Mouse (Mus musculus) activated CD4-positive, CD25-positive, alpha-beta regulatory T cell, adult 4 months (primary cell): Measurements from ENCODE around the gene Tnfrsf25. TPM values are rescaled to one million over a fixed set of nuclear protein-coding genes. Genes with fewer than 3 reads are reported as not detected.

Experiments
- ATAC-seq: one replicate; pipeline ENCODE4 v1.8.0; 2017
- polyA plus RNA-seq, 2 experiments: library from polyadenylated mRNA; unstranded; fragments of 100-300 nt; shearing (Covaris generic); gene quantifications; one replicate each; pipeline ENCODE4 v1.2.1; 2017

Tnfrsf25 gene
- 100 to 1,000 TPM; 132 to 150 TPM for polyA plus RNA-seq

GRCm38 (mm10) chr4:152115921-152116612, at the start of gene Tnfrsf25:
Gene Tnfrsf25 (plus strand): TSS chr4:152115934.
- ATAC-seq: peak; percentile 44

DNA sequence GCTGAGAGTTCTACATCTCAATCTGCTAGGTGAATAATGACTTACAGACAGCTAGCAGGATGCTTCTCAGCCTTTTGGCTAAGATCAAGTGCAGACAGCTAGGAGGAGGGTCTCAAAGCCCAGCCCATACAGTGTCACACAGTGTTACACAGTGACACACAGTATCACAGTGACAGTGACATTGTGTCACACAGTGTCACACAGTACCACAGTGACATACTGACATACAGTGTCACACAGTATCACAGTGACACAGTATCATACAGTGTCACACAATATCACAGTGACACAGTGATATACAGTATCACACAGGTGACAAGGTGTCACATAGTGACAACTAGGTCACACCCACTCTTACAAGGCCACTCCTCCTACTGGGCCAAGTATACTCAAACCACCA, 48.5 kb upstream of the Tnfrsf25 start:
- no peak for ATAC-seq

DNA sequence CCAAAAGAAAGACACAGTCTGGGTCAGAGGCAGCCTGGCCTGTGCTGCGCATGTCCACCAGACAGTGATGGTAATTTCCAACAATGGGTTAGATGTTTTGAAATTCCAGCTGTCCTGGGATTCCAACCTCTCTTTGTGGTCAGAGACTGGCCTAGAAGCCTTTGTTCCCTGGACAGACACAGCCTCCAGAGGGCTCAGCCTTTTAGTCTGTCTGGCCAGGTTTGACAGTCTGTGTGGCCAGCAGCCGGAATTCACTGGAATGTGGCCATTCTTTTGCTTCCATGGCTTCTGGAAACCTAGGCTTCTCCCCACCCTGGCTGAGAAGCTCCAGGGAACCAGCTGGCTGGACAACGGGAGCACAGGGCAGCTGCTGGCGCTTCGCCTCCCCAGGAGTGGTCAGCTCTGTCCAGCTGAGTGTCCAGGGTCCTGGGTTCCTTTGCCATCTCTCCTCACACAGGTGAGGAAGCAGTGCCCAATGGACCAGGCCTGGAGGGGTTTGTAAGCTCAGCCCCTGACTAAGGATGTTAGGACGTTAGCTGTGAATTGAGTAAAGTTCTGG, 47.5 kb upstream of the Tnfrsf25 start:
- no peak for ATAC-seq

- no peak for ATAC-seq
Measured at GRCm38 (mm10) chr4:152069245-152069644, 46.5 kb upstream of the Tnfrsf25 start.

- no peak for ATAC-seq
Measured at GRCm38 (mm10) chr4:152070494-152071396, 45.0 kb upstream of the Tnfrsf25 start.

GRCm38 (mm10) chr4:152072121-152072601, 43.6 kb upstream of the Tnfrsf25 start, which contains the start of gene Plekhg5:
Gene Plekhg5 (plus strand): TSS chr4:152072498.
- no peak for ATAC-seq

DNA sequence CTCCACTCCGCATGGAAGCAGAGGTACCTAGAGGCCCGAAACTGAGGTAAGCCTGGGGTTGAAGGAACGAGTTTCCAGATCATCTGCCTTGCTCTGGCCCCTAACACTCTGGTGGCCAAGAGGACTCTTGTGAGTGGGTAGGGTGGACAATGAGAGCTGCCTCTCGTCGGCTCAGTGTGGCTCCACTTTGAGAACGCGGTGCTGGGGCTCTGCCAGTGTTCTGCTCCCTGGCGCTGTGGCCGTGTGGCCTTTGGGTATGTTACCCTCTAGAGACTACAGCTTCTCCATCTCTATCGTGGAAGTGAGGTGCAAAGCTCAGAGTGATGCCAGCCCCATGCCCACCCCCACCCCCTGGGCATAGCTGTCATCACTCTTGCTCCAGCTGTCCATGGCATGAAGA, 43.1 kb upstream of the Tnfrsf25 start:
- no peak for ATAC-seq

DNA sequence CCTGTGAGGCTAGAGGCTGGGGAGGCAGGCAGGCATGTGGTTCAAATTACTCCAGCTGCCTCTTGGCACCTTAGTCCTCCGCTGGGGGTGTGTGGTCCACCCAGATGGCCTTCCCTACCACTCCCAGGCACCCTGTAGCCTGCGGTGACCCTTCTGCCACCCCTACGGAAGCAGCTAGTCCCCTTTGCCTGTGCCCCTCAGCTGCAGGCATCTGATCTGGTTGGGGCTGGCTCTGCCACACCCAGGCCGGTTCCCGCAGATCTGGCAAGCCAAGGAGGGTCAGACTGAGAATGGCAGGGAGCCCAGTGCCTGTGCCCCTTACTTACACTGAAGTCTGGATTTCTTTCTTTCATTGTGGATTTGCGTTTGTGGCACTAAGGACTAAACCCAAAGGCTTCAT, 42.0 kb upstream of the Tnfrsf25 start:
- ATAC-seq: no peak

DNA sequence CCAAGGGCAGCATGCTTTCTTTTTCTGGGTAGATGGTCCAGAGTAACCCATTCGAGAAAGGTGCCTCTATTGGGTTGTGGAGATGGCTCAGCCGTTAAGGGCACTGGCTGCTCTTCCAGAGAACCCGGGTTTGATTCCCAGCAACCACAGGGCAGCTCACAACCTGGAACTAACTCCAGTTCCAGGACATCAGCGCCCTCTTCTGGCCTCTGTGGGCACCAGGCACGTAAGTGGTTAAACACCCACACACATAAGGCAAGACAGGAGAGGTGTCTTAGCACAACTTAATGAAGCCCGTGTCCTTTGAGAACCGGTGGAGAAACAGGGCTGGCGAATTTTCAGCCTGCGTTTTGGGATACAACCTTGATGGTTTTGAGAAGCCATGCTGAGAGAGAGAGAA, 41.2 kb upstream of the Tnfrsf25 start:
- ATAC-seq: no peak

GRCm38 (mm10) chr4:152077191-152077590, 38.5 kb upstream of the Tnfrsf25 start:
- no peak for ATAC-seq

DNA sequence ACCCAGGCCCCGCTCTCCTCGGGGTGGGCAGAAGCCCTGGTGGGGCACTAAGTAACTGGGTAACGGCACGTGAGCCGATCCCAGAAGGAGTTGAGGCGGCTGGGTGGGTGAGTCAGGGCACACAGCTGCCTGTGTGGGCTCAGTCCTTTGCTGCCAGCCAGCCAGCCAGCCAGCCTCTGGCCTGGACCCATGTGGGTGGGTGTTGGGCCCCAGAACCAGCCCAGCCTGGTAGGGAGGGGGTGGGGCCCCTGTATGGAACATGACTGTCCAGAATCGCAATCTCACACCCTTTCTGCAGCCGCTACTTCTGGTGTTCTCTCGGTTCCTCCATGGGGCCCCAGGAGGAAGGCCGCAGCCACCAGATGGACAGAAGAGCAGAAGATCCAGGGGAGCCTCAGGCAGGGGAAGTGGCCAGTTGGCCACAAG, 37.6 kb upstream of the Tnfrsf25 start:
- ATAC-seq: no peak

DNA sequence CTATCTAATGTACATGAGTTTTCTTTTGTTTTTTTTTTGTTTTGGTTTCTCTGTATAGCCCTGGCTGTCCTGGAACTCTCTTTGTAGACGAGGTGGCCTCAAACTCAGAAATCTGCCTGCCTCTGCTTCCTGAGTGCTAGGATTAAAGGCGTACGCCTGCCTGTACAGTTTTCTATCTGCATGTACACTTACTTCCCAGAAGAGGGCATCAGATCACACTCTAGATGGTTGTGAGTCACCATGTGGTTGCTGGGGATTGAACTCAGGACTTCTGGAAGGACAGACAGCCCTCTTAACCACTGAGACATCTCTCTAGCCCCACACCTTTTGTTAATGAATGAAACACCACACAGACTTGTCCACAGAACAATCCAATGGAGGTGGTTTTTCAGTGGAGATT, 36.5 kb upstream of the Tnfrsf25 start:
- ATAC-seq: no peak

GRCm38 (mm10) chr4:152079931-152080330, 35.8 kb upstream of the Tnfrsf25 start:
- ATAC-seq: no peak

GRCm38 (mm10) chr4:152083611-152084220, 32.0 kb upstream of the Tnfrsf25 start:
- ATAC-seq: no peak

DNA sequence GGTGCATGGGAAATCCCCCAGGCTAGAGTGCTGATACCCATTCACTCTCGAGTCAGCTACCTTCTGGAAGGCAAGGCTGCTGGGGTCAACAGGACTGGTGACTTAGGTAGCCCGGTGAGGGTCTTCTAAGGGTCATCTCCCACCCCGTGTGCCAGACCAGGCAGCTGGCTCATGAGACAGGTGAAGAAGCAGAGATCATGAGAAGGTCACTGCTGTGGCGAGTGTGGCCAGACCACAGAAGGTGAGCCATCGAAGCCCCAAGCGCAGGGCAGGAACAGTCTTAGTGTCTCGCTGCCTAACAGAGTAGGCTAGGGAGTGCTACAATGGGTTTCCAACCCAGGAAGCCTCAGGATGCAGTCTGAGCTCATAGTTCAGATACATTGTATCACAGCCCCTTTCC, 31.1 kb upstream of the Tnfrsf25 start:
- ATAC-seq: no peak

DNA sequence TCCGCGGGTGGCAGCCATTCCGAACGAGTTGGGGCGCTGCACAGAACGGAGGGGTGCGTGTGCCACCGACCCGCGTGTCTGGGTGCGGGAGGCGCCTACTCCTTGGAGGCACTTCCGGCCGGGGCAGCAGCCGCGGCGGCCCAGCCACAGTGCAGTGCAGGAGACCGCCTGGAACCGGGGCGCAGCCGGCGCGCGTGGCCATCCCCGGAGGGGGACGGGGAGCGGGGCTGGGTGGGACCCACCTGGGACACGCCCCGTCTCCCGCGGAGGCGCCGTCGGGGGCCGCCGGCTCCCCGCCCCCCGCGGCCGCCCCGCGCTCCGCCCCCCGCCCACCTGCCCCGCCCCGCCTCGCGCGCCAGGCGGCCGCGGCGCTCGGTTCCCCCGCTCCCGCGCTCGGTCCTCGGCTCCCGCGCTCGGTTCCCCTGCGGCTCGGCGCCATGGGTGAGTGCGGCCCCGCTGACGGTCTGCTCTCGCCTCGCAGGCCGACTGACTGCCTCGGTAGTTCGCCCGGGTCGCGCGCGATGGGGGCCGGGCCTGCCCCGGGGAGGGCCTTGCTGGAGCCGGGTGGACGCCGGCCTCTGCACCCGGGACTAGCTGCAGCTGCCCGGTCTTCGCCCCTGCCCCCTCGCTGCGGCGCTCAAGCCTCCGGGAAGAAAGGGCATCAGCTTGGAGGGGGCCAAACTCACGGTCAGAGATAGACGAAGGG, 29.1 kb upstream of the Tnfrsf25 start:
- ATAC-seq: peak; percentile 83

- ATAC-seq: no peak
Measured at GRCm38 (mm10) chr4:152087211-152088081, 28.3 kb upstream of the Tnfrsf25 start.

DNA sequence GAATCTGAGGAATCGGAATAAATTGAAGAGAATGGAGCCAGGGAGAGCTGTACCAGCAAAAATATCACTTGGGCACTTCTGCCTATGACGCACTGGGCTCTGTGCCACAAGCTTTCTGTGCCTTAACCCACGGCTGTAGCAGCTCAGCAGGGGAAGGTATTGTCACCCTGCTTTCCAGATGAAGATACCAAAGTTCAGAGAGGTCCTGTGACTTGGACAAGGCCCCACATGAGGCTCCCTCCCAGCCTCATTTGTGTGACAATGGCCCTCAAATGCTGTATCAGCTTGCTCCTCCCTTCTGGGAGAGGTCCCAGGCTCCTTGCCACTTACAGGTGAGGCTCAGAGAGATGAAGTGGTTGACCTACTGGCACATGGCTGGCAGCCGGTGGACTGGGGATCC, 27.6 kb upstream of the Tnfrsf25 start:
- no peak for ATAC-seq

GRCm38 (mm10) chr4:152088556-152089120, 27.1 kb upstream of the Tnfrsf25 start:
- ATAC-seq: no peak

DNA sequence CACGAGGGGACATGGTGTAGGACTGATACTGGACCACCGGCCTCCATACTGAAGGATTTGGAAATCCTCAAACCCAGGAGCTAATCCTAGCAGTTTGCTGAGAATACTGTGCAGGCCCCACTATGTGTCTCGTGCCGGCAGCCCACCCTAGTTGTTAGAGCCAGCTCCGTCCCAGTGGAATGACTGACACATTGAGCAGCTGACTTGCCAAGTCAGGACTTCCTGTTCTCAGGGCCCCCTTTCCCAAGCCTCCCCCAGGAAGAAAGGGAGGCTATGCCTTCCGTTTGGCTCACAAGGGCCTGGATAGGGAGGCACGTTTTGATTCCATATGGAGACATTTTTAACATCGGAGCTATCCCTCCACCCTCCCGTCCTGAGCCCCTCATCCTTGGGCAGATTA, 25.5 kb upstream of the Tnfrsf25 start:
- no peak for ATAC-seq
